Mouse (Mus musculus): Measurements from ENCODE around the gene Smg9. TPM values are rescaled to one million over a fixed set of nuclear protein-coding genes. Genes with fewer than 3 reads are reported as not detected.

Smg9 gene
- 38.3 and 39.4 TPM in 2 replicates for polyA plus RNA-seq (2015; fragmentation: Nextera tagmentation; extraction: Ambion mirVana)

DNA sequence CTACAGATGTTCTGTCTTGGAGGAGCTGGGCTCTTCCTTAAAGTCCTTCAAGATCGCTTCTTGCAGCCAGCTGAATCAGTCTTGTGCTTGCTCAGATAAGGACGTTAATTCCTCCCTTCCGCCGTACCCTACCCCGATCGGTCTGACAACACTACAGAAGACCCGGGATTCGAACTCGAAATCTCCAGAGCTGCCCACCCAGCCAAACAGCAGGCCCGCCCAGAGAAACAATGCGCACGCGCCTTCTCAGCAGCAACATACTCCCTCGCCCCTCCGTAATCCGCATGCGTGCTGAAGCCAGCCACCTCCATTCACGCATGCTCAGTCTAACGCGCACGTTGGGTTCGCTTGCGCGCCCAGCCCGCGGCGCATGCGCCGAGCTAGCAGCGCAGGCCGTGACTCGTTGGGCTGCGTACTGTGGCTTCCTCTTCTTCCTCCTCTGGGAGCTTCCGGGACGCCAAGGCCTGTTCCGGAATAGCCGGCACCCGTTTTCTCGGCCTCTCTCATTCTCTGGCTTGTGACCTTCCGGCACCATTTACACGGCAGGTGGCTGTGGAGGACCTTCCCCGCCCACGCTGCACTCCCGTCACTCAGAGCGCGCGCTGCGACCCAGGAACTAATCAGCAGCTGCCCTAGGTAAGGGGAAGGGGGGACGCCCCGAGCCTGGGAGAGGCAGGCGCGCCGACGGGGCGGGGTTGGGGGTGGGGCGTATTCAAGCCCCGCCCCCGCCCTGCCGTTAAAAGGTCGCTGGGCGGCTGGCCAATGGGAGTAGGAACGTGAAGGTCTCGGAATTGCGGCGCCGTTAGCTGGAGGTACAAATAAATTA, at the start of gene Smg9:
Gene Smg9 (plus strand): TSS at position 364 of the 826 bp plus-strand sequence.
- no peaks in the 10 kb centered on the region for H3K27me3 ChIP-seq (ENCODE audit: control insufficient read depth, insufficient read depth, low read depth, low read length)
- peak within 1 kb of the TSS; percentile 95 for H3K27ac ChIP-seq (ENCODE audit: low read length)
- H3K4me1 ChIP-seq (ENCODE audit: control insufficient read depth, insufficient read depth, low read length), result peaks cover 11% of the 10 kb centered on the region; the same call in 1 of the 2 replicates
- peak within 1 kb of the TSS; percentile 73 for H3K4me2 ChIP-seq (ENCODE audit: low read length)
- WGBS, result 3% methylated on average over 61 of the region's 66 CpGs
- peak; percentile 96 for ATAC-seq
- peak within 1 kb of the TSS; percentile 72 for H3K9ac ChIP-seq (ENCODE audit: low read depth, low read length)
- peak within 1 kb of the TSS; percentile 60 for H3K4me3 ChIP-seq (ENCODE audit: low read depth, low read length)
- H3K9me3 ChIP-seq (replicated peaks; ENCODE audit: control insufficient read depth, low read length, poor library complexity, severe bottlenecking), result no peaks in the 10 kb centered on the region
- H3K36me3 ChIP-seq (ENCODE audit: control insufficient read depth, insufficient read depth, low read length), result 0 out of 2 replicates have a peak, but pooled peaks cover 2% of the 10 kb centered on the region

DNA sequence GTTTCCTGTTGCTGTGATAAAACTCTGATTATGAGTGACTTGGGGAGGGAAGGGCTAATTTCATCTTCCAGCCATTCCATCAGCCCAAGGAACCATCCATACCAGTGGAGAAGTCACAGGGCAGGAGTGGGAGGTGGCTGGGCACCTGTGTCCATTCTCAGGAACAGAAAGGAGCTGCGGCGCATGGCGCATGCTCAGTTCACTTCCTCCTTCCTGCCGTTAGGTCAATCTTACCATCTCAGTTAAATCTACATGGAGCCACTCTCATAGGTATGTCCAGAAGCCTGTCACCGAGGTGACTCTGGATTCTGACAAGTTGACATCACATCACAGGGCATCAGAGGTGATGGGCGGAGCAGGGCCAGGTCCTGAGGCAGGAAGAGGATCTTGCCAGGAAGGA, 43.8 kb upstream of the Smg9 start:
- no peak overlapping the region for H3K9ac ChIP-seq (ENCODE audit: low read depth, low read length)
- no peaks in the 10 kb centered on the region; the same call in 1 of the 2 replicates for H3K27me3 ChIP-seq (ENCODE audit: control insufficient read depth, insufficient read depth, low read depth, low read length)
- no peak overlapping the region for H3K4me3 ChIP-seq (ENCODE audit: low read depth, low read length)
- no peaks in the 10 kb centered on the region for H3K36me3 ChIP-seq (ENCODE audit: control insufficient read depth, insufficient read depth, low read length)
- no peaks in the 10 kb centered on the region for H3K9me3 ChIP-seq (replicated peaks; ENCODE audit: control insufficient read depth, low read length, poor library complexity, severe bottlenecking)
- H3K4me1 ChIP-seq (ENCODE audit: control insufficient read depth, insufficient read depth, low read length), result no peaks in the 10 kb centered on the region
- WGBS, result 90% methylated on average over 6 of the region's 6 CpGs
- H3K27ac ChIP-seq (ENCODE audit: low read length), result no peak overlapping the region
- no peak overlapping the region for H3K4me2 ChIP-seq (ENCODE audit: low read length)
- ATAC-seq, result no peak

GRCm38 (mm10) chr7:24356081-24356480, 43.3 kb upstream of the Smg9 start:
- WGBS, result 82% methylated on average over 10 of the region's 10 CpGs
- no peaks in the 10 kb centered on the region; the same call in 1 of the 2 replicates for H3K27me3 ChIP-seq (ENCODE audit: control insufficient read depth, insufficient read depth, low read depth, low read length)
- H3K4me2 ChIP-seq (ENCODE audit: low read length), result no peak overlapping the region
- no peaks in the 10 kb centered on the region for H3K9me3 ChIP-seq (replicated peaks; ENCODE audit: control insufficient read depth, low read length, poor library complexity, severe bottlenecking)
- H3K4me3 ChIP-seq (ENCODE audit: low read depth, low read length), result no peak overlapping the region
- H3K36me3 ChIP-seq (ENCODE audit: control insufficient read depth, insufficient read depth, low read length), result no peaks in the 10 kb centered on the region
- no peaks in the 10 kb centered on the region for H3K4me1 ChIP-seq (ENCODE audit: control insufficient read depth, insufficient read depth, low read length)
- no peak overlapping the region for H3K9ac ChIP-seq (ENCODE audit: low read depth, low read length)
- ATAC-seq, result no peak
- no peak overlapping the region for H3K27ac ChIP-seq (ENCODE audit: low read length)

DNA sequence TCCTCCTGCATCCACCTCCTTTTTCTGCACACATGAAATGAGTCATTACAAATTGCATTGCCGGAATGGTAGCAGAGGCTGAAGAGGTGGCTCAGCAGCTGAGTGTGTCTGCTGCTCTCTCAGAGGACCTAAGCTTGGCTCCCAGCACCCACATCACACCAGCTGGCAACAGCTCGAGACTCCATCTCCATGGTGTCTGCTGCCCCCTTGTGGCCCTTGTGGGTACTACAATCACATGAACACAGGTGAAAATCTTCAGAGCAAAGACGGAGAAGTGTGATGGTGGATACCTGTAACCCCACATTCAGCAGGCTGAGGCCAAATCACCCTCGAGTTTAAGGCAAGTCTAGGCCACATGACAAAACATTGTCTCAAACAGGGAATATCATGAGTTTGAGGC, 41.5 kb upstream of the Smg9 start:
- Histone ChIP-seq H3K9ac (ENCODE audit: low read depth, low read length) (no peak overlapping the region), H3K4me3 (ENCODE audit: low read depth, low read length) (no peak overlapping the region), H3K4me2 (ENCODE audit: low read length) (no peak overlapping the region), H3K36me3 (ENCODE audit: control insufficient read depth, insufficient read depth, low read length) (no peaks in the 10 kb centered on the region), H3K9me3 (replicated peaks; ENCODE audit: control insufficient read depth, low read length, poor library complexity, severe bottlenecking) (no peaks in the 10 kb centered on the region), H3K27ac (ENCODE audit: low read length) (no peak overlapping the region), H3K27me3 (ENCODE audit: control insufficient read depth, insufficient read depth, low read depth, low read length) (no peaks in the 10 kb centered on the region; the same call in 1 of the 2 replicates), H3K4me1 (ENCODE audit: control insufficient read depth, insufficient read depth, low read length) (no peaks in the 10 kb centered on the region)
- WGBS, result 47% methylated on average over 4 of the region's 4 CpGs
- ATAC-seq, result no peak

DNA sequence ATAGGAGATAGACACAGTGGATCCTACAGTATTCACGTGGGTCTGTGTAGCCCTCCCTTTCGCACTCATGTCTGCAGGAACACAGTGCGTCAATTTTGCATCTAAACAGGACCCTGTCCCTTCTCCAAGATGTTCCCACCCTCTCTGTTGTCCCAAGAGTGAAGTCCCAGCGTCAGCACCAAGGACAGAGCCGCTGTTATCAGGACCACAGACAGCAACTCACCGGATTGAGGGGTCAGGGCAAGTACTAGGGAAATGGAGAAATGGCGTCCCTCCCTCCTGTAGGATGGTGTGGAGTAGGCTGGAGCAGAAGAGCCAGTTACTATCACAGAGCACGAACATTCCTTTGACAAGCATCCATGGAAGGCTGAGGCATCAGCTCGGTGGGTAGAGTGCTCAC, 40.1 kb upstream of the Smg9 start:
- Histone ChIP-seq H3K4me2 (ENCODE audit: low read length) (no peak overlapping the region), H3K27ac (ENCODE audit: low read length) (no peak overlapping the region), H3K9ac (ENCODE audit: low read depth, low read length) (no peak overlapping the region), H3K9me3 (replicated peaks; ENCODE audit: control insufficient read depth, low read length, poor library complexity, severe bottlenecking) (no peaks in the 10 kb centered on the region), H3K4me1 (ENCODE audit: control insufficient read depth, insufficient read depth, low read length) (no peaks in the 10 kb centered on the region), H3K27me3 (ENCODE audit: control insufficient read depth, insufficient read depth, low read depth, low read length) (no peaks in the 10 kb centered on the region), H3K4me3 (ENCODE audit: low read depth, low read length) (no peak overlapping the region), H3K36me3 (ENCODE audit: control insufficient read depth, insufficient read depth, low read length) (no peaks in the 10 kb centered on the region)
- no peak for ATAC-seq
- WGBS, result 30% methylated on average over 9 of the region's 9 CpGs

DNA sequence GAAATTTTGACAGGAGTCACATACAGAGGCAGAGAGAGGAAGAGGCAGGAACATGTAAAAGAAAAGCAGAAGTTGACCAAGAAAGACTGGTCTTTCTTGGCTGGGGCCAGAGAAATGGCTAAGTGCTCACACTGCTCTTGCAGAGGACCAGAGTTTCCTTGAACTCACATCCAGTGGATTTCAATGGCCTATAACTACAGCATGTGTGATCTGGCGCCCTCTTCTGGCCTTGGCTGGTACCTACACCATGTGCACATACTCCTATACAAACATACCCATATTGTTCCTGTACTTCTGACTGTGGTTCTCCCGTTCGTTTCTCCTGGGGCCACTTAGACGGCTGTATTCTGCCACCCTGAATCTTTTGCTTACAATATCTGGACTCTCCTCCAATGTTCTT, 38.4 kb upstream of the Smg9 start:
- Histone ChIP-seq H3K27me3 (ENCODE audit: control insufficient read depth, insufficient read depth, low read depth, low read length) (no peaks in the 10 kb centered on the region), H3K36me3 (ENCODE audit: control insufficient read depth, insufficient read depth, low read length) (no peaks in the 10 kb centered on the region), H3K9me3 (replicated peaks; ENCODE audit: control insufficient read depth, low read length, poor library complexity, severe bottlenecking) (no peaks in the 10 kb centered on the region), H3K4me1 (ENCODE audit: control insufficient read depth, insufficient read depth, low read length) (no peaks in the 10 kb centered on the region), H3K4me2 (ENCODE audit: low read length) (no peak overlapping the region), H3K9ac (ENCODE audit: low read depth, low read length) (no peak overlapping the region), H3K4me3 (ENCODE audit: low read depth, low read length) (no peak overlapping the region), H3K27ac (ENCODE audit: low read length) (no peak overlapping the region)
- ATAC-seq, result no peak
- 67% methylated on average over 4 of the region's 4 CpGs for WGBS

- ATAC-seq, result no peak
- 20% methylated on average over 6 of the region's 7 CpGs for WGBS
- no peaks in the 10 kb centered on the region for H3K4me1 ChIP-seq (ENCODE audit: control insufficient read depth, insufficient read depth, low read length)
Measured at GRCm38 (mm10) chr7:24363228-24363627, 36.2 kb upstream of the Smg9 start.

GRCm38 (mm10) chr7:24364827-24365226, 34.6 kb upstream of the Smg9 start:
- no peak overlapping the region for H3K4me3 ChIP-seq (ENCODE audit: low read depth, low read length)
- WGBS, result 25% methylated on average over 10 of the region's 10 CpGs
- no peak overlapping the region for H3K27ac ChIP-seq (ENCODE audit: low read length)
- H3K27me3 ChIP-seq (ENCODE audit: control insufficient read depth, insufficient read depth, low read depth, low read length), result no peaks in the 10 kb centered on the region
- no peak overlapping the region for H3K4me2 ChIP-seq (ENCODE audit: low read length)
- peak overlapping the region; percentile 33; the same call in 1 of the 2 replicates for H3K9ac ChIP-seq (ENCODE audit: low read depth, low read length)
- H3K4me1 ChIP-seq (ENCODE audit: control insufficient read depth, insufficient read depth, low read length), result no peaks in the 10 kb centered on the region
- H3K9me3 ChIP-seq (replicated peaks; ENCODE audit: control insufficient read depth, low read length, poor library complexity, severe bottlenecking), result no peaks in the 10 kb centered on the region
- H3K36me3 ChIP-seq (ENCODE audit: control insufficient read depth, insufficient read depth, low read length), result no peaks in the 10 kb centered on the region
- ATAC-seq, result peak; percentile 82

More at GRCm38 (mm10) chr7:24363228-24363627, 36.2 kb upstream of the Smg9 start:
- no peak overlapping the region for H3K4me2 ChIP-seq (ENCODE audit: low read length)
- H3K9me3 ChIP-seq (replicated peaks; ENCODE audit: control insufficient read depth, low read length, poor library complexity, severe bottlenecking), result no peaks in the 10 kb centered on the region
- no peaks in the 10 kb centered on the region for H3K36me3 ChIP-seq (ENCODE audit: control insufficient read depth, insufficient read depth, low read length)
- H3K9ac ChIP-seq (ENCODE audit: low read depth, low read length), result no peak overlapping the region
- H3K27me3 ChIP-seq (ENCODE audit: control insufficient read depth, insufficient read depth, low read depth, low read length), result no peaks in the 10 kb centered on the region
- H3K27ac ChIP-seq (ENCODE audit: low read length), result no peak overlapping the region
- no peak overlapping the region for H3K4me3 ChIP-seq (ENCODE audit: low read depth, low read length)

- H3K9ac ChIP-seq (ENCODE audit: low read depth, low read length), result peak overlapping the region; percentile 33; the same call in 1 of the 2 replicates
Measured at GRCm38 (mm10) chr7:24365258-24366014, 34.0 kb upstream of the Smg9 start.

More at GRCm38 (mm10) chr7:24365258-24366014, 34.0 kb upstream of the Smg9 start:
- ATAC-seq, result peak; percentile 39
- Histone ChIP-seq H3K4me2 (ENCODE audit: low read length) (no peak overlapping the region), H3K4me1 (ENCODE audit: control insufficient read depth, insufficient read depth, low read length) (no peaks in the 10 kb centered on the region), H3K4me3 (ENCODE audit: low read depth, low read length) (no peak overlapping the region), H3K36me3 (ENCODE audit: control insufficient read depth, insufficient read depth, low read length) (no peaks in the 10 kb centered on the region), H3K27me3 (ENCODE audit: control insufficient read depth, insufficient read depth, low read depth, low read length) (no peaks in the 10 kb centered on the region), H3K9me3 (replicated peaks; ENCODE audit: control insufficient read depth, low read length, poor library complexity, severe bottlenecking) (no peaks in the 10 kb centered on the region), H3K27ac (ENCODE audit: low read length) (no peak overlapping the region)
- WGBS, result 75% methylated on average over 5 of the region's 5 CpGs

Data from midbrain, embryonic 16.5 days (tissue).